Mouse (Mus musculus) large intestine, adult 2 months (tissue): Measurements from ENCODE around the gene Rbm20. TPM values are rescaled to one million over a fixed set of nuclear protein-coding genes. Genes with fewer than 3 reads are reported as not detected.

ENCODE experiments used
- DNase-seq: peaks from one replicate; pipeline ENCODE4 v3.0.0-alpha.2; 2012; ENCODE audit warnings: low read depth, low spot score
- WGBS: fragments of 180-500 bp; shearing (Covaris S2); methylation state at CpG from one replicate; pipeline ENCODE4 v1.1.7; 2018; 5-methylcytosine and 5-hydroxymethylcytosine counted together
- polyA plus RNA-seq: library from polyadenylated mRNA; depleted of rRNA; stranded (reverse); fragments of >200 nt; gene quantifications from 2 replicates; pipeline ENCODE4 v1.2.3, GENCODE M21; 2012

Rbm20 gene
- polyA plus RNA-seq, 1 experiment, result 0.62 TPM

- WGBS, result 83% methylated on average over 7 of the region's 7 CpGs
- DNase-seq, result no peak
These were observed 8.3 kb upstream of the Rbm20 start for GRCm38 (mm10) chr19:53668821-53669220.

GRCm38 (mm10) chr19:53670625-53671141 lies 6.4 kb upstream of the Rbm20 start:
- 76% methylated on average over 12 of the region's 12 CpGs for WGBS
- DNase-seq, result no peak

DNA sequence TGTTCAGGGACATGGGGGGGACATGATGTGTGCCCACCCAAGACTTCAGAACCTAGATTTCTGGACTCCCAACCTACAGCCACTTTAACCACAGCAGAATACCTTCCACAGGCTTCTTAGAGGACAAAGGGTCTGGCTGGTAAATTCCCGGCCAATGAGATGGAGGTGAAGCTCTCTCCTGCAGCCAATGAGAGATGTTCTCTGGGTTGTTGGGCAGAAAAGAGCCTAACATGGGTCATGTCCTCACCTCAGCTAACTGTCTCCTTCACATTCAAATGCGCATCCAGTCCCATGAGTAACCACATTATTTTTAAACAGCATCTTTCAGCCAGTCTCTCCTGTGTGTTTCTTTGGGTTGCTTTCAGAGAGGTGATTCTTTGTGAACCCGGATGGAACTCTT lies 5.7 kb upstream of the Rbm20 start:
- WGBS, result 67% methylated on average over 3 of the region's 3 CpGs
- no peak for DNase-seq

DNA sequence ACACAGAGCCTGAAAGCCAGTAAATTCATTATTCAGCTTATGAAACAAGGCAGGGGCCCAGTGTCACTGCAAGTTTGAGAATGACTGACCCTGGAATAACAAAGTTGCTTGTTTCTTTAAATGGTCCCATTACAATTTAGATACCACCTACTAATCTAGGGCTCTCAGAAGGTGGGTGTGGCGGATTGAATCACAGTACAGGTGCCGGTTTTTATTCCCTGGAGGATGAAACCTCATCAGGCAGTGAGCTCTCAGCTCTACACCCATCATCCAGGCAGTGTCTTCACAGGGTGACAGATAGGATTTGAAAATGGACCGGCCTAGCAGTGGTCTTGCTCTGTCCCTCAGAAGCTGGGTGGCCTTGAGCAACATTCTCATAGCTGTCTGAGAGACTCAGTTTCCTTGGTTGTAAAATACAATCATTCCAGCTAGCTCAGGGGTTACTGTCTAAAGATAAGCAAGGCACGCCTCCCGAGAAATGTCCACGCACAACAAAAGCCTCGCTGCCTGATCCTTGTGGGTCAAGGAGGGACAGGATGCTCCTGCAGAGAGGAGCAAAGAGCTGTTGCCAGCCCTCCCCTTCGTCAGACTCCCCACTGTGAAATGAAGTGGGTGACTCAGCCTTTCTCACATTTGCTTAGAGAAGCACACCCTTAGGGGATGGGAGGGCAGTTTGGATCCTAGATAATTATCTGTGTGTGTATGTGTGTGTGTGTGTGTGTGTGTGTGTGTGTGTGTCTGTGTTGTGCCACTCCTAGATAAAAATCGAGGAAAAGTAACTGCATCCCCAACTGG lies 2.8 kb upstream of the Rbm20 start:
- WGBS, result 28% methylated on average over 9 of the region's 9 CpGs
- DNase-seq, result no peak

GRCm38 (mm10) chr19:53676228-53676627 lies 878 bp upstream of the Rbm20 start:
- WGBS, result 1% methylated on average over 26 of the region's 26 CpGs
- DNase-seq, result no peak

DNA sequence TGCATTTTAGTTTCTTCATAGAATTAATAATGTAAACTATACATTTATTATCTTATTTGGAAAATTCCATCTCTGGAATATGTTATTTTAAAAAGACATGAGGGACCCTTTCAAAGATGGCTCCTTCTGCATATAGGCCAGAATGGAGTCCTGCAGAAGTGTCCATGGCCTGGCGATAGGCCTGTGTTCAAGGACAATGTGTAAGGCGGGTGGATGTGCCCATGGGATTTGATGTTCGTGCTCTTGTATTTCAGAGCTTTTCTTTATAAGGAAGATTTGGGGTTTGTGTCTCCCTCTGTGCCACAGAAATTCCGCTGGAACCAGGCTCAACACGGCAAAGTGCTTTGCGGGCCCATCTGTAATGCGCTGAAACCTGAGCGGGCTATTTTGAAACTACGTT lies 2.1 kb downstream of the Rbm20 start:
- DNase-seq, result no peak
- 96% methylated on average over 9 of the region's 9 CpGs for whole genome bisulfite sequencing

GRCm38 (mm10) chr19:53679981-53680380 lies 2.9 kb downstream of the Rbm20 start:
- DNase-seq, result no peak
- 76% methylated on average over 7 of the region's 7 CpGs for WGBS

DNA sequence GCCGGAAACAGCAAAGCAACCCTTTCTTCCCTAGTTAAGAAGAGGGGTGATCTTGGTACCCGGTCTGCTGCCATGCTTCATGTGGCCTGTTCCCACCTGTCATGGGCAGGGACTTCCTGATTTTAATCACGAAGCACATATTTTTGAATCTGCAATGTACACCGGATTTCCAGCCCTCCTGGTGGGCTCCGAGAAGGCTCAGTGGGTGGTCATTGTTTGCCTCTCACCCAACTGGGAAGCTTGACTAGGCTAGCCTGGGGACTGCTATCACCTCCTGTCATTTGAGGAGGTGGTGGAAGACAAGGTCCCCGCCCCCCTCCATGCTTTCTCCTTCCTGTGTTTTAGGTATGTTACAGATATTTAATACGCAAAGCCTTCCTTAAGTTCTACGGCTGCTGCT lies 5.3 kb downstream of the Rbm20 start:
- WGBS, result 43% methylated on average over 8 of the region's 8 CpGs
- DNase-seq, result no peak

DNA sequence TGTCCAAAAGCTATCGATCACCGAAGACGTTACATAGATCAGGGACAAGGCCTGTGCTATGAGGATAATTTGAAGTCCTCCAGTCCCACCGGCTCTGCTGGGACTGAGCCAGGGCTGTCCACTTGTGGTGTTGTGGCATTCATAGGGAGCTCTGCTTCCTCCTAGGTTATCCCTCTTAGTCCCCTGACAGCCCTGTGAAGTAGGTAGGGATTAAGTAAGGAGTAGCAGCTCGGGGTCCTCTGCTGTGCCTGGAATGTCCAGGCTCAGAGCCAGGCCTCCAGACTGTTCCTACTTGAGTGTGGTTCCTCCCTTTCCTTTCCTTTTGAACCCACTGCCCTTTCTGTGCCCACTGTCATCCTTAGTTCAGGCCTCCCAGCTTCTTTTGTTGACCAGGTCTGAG lies 10.5 kb downstream of the Rbm20 start:
- WGBS, result 87% methylated on average over 5 of the region's 5 CpGs
- no peak for DNase-seq

DNA sequence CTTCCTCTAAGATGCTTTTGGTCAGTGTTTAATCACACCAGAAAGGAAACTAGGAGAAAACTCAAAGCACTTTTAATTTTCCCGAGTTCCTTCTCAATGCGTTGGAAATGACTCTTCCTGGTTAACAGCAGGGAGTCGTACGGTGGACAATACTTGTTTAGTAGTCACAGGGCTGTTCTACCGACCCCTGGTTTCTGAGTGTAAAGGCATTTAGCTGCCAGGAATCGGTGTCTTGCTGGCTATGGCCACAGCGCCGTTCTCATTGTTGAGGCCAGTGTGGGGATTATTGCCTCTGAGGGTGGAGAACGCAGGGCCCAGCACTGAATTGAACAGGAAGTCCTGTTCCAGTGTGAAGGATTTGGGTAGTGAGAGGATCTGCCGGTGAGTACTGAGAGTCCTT lies 13.7 kb downstream of the Rbm20 start:
- WGBS, result 80% methylated on average over 10 of the region's 10 CpGs
- DNase-seq, result no peak

GRCm38 (mm10) chr19:53694020-53694419 lies 16.9 kb downstream of the Rbm20 start:
- no peak for DNase-seq
- WGBS, result 19% methylated on average over 1 of the region's 1 CpGs

- no peak for DNase-seq
- WGBS, result 79% methylated on average over 6 of the region's 6 CpGs
These were observed 19.0 kb downstream of the Rbm20 start for GRCm38 (mm10) chr19:53696079-53696478.

- 77% methylated on average over 3 of the region's 3 CpGs for WGBS
- no peak for DNase-seq
These were observed 19.5 kb downstream of the Rbm20 start for GRCm38 (mm10) chr19:53696655-53697054.

GRCm38 (mm10) chr19:53697376-53698126 lies 20.4 kb downstream of the Rbm20 start:
- WGBS, result 74% methylated on average over 24 of the region's 24 CpGs
- no peak for DNase-seq

DNA sequence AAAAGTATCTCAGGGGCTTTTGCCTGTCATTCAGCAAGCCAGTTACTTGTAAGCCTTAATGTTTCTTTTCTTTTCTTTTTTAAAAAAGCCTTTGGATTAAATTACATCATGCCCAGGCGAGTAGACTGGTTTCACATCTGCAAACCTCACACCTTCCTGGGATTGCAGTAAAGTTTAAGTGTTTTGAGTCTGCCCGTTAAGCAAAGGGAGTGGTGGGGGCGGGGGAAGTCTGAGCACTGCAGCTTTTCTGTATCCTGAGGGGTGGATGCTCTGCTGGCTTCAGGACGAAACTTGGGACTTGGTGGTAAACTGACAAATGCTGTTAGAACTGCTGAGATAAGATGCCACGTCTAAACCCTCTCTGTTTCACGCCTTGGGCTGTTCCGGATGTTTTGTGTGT lies 22.6 kb downstream of the Rbm20 start:
- no peak for DNase-seq
- WGBS, result 40% methylated on average over 7 of the region's 7 CpGs

DNA sequence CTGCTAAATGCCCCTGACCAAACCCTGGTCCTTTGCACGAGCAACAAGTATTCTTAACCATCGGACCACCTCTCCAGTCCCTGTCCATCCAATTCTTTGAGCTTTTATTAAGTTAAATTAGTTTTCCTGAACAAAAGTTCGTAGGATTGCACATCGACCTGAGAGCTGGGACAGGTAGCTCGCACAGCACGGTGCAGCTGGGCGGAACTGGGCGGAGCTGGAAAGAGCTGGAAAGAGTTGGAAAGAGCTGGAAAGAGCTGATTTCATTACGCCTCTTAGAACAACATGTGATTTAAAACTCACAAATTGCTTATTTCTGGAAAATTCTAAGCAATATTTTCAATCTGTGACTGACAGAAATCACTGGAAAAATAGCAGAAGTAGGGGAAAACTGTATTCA lies 24.3 kb downstream of the Rbm20 start:
- DNase-seq, result no peak
- WGBS, result 43% methylated on average over 9 of the region's 9 CpGs

DNA sequence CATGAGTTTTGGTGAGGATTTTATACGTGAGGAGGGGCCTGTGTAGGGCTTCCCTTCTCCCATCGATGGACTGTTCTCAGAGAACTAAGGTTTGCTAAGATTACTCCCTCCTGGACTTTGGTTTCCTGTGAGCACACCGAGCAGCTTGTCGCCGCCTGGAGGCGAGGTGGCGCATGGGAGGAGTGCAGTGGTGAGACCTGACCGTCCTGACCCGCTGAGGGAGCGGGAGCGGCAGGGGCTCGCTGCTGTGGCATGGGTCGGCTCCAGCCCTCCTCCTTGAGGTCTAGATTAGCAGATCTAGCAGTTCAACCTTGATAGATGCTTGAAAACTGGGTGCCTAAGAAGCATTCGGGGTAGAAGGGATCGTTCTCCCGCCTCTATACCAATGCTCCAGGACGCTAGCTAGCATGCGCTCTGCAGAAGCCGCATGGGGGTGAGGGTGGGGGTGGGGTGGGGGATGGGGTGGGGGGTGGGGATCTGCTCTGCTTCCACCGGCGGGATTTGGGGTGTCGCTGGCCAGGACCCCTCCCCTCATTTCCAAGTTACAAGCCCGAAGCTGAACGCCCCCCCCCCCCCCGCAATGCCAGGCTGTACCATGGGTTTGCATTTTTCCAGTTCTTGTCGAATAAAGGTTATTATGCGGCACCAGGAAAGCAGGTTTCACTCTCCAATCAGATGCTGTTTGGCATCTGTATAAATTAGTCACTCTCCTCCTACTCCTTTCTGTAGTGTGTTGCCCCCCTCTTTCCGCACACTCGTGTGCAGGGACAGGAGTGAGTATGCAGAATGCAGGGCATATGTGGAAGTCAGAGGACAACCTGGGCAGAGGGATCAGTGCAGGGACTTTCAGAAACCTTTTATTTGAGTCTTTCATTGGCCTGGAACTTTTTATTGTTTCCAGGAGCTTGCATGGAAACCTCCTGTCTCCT lies 28.1 kb downstream of the Rbm20 start:
- DNase-seq, result peak; percentile 64
- WGBS, result 8% methylated on average over 29 of the region's 29 CpGs

DNA sequence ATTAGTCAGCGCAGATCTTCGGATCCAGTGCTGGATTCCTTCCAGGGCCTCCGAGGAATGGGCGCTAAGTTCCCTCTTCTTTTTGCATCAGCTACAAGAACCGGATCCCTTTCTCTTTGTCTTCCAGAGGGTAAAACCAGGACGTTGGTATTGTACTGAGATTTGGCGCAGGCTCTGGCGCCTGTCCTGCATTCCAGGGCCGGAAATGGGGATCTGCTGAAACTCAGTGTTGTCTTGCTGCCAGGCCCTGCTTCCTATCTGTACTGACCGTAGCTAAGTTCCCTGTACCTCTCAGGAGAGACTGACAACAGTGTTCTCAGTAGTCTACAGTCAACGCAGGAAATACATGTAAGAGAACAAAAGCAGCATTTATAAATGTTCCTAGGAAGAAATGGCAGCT lies 31.3 kb downstream of the Rbm20 start:
- no peak for DNase-seq
- 72% methylated on average over 11 of the region's 11 CpGs for WGBS

DNA sequence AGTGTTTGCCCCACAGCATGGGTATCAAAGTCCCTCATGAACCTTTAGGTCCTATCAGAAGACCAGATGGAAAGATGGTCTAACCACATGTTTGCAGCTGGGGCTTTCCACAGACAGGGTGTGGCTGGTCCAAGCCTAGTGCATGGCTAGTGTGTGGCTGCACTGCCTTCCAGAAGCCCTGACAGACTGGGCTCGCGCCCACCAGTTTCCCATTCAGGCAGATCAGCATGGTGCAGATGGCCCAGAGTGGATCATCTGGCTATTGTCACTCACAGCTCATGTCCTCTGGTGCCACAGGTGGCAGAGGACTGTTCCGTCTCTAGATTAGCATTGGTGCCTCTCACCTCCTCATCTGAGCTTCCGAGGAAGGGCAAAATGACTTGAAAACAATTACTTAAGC lies 33.8 kb downstream of the Rbm20 start:
- WGBS, result 30% methylated on average over 4 of the region's 4 CpGs
- no peak for DNase-seq
